Mouse (Mus musculus) erythroblast, embryonic 14.5 days (primary cell): ENCODE data around the gene H2afz. TPM values are rescaled to one million over a fixed set of nuclear protein-coding genes. Genes with fewer than 3 reads are reported as not detected.

ENCODE experiments used
- H3K27me3 ChIP-seq: 2 replicates; pipeline ENCODE4 v1.6.1; 2012; ENCODE audit warnings: inconsistent platforms; ENCODE audit not compliant: control insufficient read depth
- H3K36me3 ChIP-seq: 2 replicates; pipeline ENCODE4 v1.6.1; 2012; ENCODE audit warnings: mild to moderate bottlenecking, inconsistent platforms; ENCODE audit not compliant: control insufficient read depth
- H3K4me1 ChIP-seq: 2 replicates; pipeline ENCODE4 v1.6.1; 2012; ENCODE audit warnings: inconsistent platforms; ENCODE audit not compliant: control insufficient read depth
- H3K4me3 ChIP-seq: replicated peaks from 2 replicates; pipeline ENCODE3; 2012; ENCODE audit warnings: moderate library complexity, mild to moderate bottlenecking, inconsistent platforms
- H3K9me3 ChIP-seq: 2 replicates; pipeline ENCODE4 v1.6.1; 2012; ENCODE audit warnings: low read length, inconsistent platforms, mixed read lengths; ENCODE audit not compliant: control insufficient read depth
- GATA1 ChIP-seq: IDR thresholded peaks from 2 replicates; pipeline ENCODE4 v1.6.1; 2012; ENCODE audit warnings: low read length, inconsistent platforms, mixed read lengths
- TAL1 ChIP-seq: IDR thresholded peaks from 3 replicates; pipeline ENCODE4 v1.6.1; 2012; ENCODE audit warnings: low read length, inconsistent platforms, mixed read lengths
- polyA plus RNA-seq: library from polyadenylated mRNA; stranded (reverse); fragments of >175 nt; gene quantifications from 2 replicates; pipeline ENCODE4 v1.2.3, GENCODE M21; 2012

H2afz gene
- polyA plus RNA-seq, result 289 and 384 TPM in 2 replicates

DNA sequence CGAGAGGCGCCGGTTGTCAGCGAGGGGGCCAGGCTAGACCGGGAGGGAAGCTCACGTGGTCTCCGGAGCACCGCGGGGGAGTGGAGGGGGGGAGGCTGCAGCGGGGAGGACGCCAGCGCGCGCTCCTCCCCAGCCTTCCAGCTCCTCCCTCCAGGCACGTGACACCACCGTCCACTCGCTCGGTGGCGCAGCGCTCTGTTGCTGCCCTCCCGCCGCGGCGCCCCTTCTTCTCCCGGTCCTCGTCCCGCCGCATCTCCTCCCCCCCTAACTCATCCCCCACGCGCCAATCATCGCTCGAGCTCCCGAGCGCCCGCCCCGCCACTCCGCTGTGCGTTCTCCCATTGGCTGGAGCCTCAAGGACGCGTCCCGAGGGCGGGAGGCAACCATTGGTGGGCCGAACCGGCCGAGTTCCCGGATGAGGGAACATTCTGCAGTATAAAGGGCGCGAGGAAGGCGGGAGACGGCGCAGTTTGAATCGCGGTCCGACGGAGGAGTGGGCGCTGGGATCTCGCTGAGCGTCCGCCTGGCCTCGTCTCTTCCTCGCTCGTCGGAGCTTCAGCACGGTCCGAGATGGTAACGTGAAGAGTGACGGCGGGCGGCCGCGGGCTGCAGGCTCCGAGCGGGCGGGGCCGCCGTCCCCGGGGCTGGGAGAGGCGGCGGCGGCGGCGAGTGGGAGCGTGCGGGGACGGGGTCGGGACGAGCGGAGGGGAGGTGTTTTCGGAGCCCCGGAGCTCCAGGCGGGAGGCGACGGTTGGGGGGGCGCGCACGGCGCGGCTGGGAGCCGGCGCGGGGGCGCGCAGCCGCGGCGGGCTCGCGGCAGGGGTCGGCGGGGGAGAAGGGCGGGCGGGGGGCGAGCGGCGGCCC, at the start of gene H2afz:
Gene H2afz (plus strand): TSS at position 364 of the 864 bp plus-strand sequence.
- TF ChIP-seq GATA1 (no peak), TAL1 (no peak)
- H3K4me1 ChIP-seq, result peaks cover 44% of the 10 kb centered on the region
- H3K4me3 ChIP-seq, result peak within 1 kb of the TSS; percentile 98
- no peaks in the 10 kb centered on the region for H3K27me3 ChIP-seq
- H3K9me3 ChIP-seq, result no peaks in the 10 kb centered on the region
- peaks cover 24% of the 10 kb centered on the region for H3K36me3 ChIP-seq

DNA sequence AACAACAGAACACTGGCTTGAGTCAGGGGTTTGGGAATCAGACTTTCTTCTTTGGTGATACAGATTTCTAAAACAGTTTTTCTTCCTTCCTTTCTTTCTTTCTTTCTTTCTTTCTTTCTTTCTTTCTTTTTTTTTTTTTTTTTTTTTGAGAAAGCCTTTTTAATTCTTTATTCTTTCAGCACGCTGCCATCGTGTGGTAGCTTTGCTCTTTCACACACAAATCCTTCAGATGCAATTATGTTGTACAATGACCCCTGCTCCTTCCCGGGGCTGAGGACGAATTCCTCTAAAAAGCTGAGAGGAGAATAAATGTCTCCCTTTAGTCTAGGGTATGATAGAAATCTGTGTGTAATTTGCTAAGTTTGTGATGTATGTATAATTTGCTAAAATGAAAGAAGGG, 45.6 kb upstream of the H2afz start:
- no peaks in the 10 kb centered on the region for H3K4me1 ChIP-seq
- no peaks in the 10 kb centered on the region for H3K36me3 ChIP-seq
- TF ChIP-seq GATA1, result no peak
- TF ChIP-seq TAL1, result no peak
- H3K27me3 ChIP-seq, result no peaks in the 10 kb centered on the region
- H3K4me3 ChIP-seq, result no peak overlapping the region
- no peaks in the 10 kb centered on the region for H3K9me3 ChIP-seq

GRCm38 (mm10) chr3:137820688-137821467, 43.4 kb upstream of the H2afz start:
- Histone ChIP-seq H3K4me3 (no peak overlapping the region), H3K27me3 (no peaks in the 10 kb centered on the region), H3K4me1 (no peaks in the 10 kb centered on the region), H3K9me3 (no peaks in the 10 kb centered on the region), H3K36me3 (no peaks in the 10 kb centered on the region)
- no peak for TF ChIP-seq TAL1
- TF ChIP-seq GATA1, result no peak

- TF ChIP-seq GATA1 (no peak), TAL1 (no peak)
- H3K4me1 ChIP-seq, result no peaks in the 10 kb centered on the region
- H3K4me3 ChIP-seq, result no peak overlapping the region
Observed at GRCm38 (mm10) chr3:137823317-137823716, 41.0 kb upstream of the H2afz start.

GRCm38 (mm10) chr3:137827678-137828077, 36.6 kb upstream of the H2afz start:
- Histone ChIP-seq H3K36me3 (no peaks in the 10 kb centered on the region), H3K27me3 (no peaks in the 10 kb centered on the region), H3K4me3 (no peak overlapping the region), H3K9me3 (no peaks in the 10 kb centered on the region), H3K4me1 (no peaks in the 10 kb centered on the region)
- TF ChIP-seq TAL1 (no peak), GATA1 (no peak)

More at GRCm38 (mm10) chr3:137823317-137823716, 41.0 kb upstream of the H2afz start:
- Histone ChIP-seq H3K27me3 (no peaks in the 10 kb centered on the region), H3K9me3 (no peaks in the 10 kb centered on the region), H3K36me3 (no peaks in the 10 kb centered on the region)

- Histone ChIP-seq H3K36me3 (no peaks in the 10 kb centered on the region), H3K9me3 (no peaks in the 10 kb centered on the region), H3K4me3 (no peak overlapping the region), H3K4me1 (no peaks in the 10 kb centered on the region), H3K27me3 (no peaks in the 10 kb centered on the region)
- no peak for TF ChIP-seq TAL1
- no peak for TF ChIP-seq GATA1
Observed at GRCm38 (mm10) chr3:137831156-137831555, 33.1 kb upstream of the H2afz start.

DNA sequence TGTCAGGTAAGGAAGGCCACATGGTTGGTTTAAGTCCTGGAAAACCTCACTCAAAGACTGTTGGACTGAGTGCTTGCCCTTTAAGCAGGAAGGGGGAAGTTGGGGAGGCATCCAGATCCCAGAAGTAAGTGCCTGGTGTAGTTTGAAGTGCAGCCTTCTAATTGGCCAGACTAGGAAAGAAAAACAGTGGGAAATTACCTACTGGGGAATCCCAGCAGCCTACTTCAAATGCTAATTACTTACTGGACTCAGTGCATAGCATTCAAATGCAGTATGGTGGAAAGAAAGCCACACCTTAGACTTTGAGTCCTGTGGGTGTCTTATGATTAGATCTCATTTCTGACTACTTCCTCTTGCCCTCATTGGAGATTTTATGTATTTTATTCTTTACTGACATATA, 31.2 kb upstream of the H2afz start:
- Histone ChIP-seq H3K9me3 (no peaks in the 10 kb centered on the region), H3K4me3 (no peak overlapping the region), H3K4me1 (no peaks in the 10 kb centered on the region), H3K27me3 (no peaks in the 10 kb centered on the region), H3K36me3 (no peaks in the 10 kb centered on the region)
- TF ChIP-seq GATA1 (no peak), TAL1 (no peak)

DNA sequence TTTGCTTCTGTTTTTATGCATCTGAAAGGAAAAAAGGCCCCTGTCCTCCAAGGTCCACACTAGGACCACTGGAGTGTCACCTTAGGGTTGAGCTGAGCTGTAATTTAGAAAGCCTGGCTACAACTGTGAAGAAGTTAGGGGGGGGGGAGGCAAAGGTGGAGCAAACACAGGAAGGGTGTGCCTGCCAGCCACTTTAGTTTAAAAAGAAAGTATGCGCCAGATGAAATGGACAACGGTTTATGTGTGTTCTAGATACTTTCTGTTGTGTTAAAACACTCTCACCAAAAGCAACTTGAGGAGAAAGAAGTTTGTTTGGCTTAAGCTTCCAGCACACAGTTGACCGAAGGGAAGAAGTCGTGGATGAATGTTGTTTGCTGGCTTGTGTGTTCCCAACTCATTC, 30.6 kb upstream of the H2afz start:
- no peaks in the 10 kb centered on the region for H3K36me3 ChIP-seq
- no peaks in the 10 kb centered on the region for H3K4me1 ChIP-seq
- TF ChIP-seq GATA1, result no peak
- TF ChIP-seq TAL1, result no peak
- no peaks in the 10 kb centered on the region for H3K27me3 ChIP-seq
- H3K4me3 ChIP-seq, result no peak overlapping the region
- no peaks in the 10 kb centered on the region for H3K9me3 ChIP-seq

GRCm38 (mm10) chr3:137836543-137836942, 27.7 kb upstream of the H2afz start:
- no peak overlapping the region for H3K4me3 ChIP-seq
- no peaks in the 10 kb centered on the region for H3K9me3 ChIP-seq
- H3K4me1 ChIP-seq, result no peaks in the 10 kb centered on the region
- TF ChIP-seq GATA1 (no peak), TAL1 (no peak)
- H3K36me3 ChIP-seq, result no peaks in the 10 kb centered on the region
- H3K27me3 ChIP-seq, result no peaks in the 10 kb centered on the region
